Mouse (Mus musculus) heart, embryonic 14.5 days (tissue): ENCODE measurements around the gene Sgpp1. TPM values are rescaled to one million over a fixed set of nuclear protein-coding genes. Genes with fewer than 3 reads are reported as not detected.

Experiments
- ATAC-seq: fragments of 200-750 bp; cut with Nextera tagmentation; 2 replicates; pipeline ENCODE4 v1.8.0; 2017; ENCODE audit warnings: low read depth, moderate TSS enrichment; ENCODE audit not compliant: insufficient number of reproducible peaks, insufficient read depth, low FRiP score
- H3K27ac ChIP-seq, 2 experiments: fragments of 200-500 bp in 1 of 2; fragments of 300-500 bp in 1 of 2; sonication (generic) in 1 of 2; replicated peaks in 1 of 2; 2 replicates each; pipeline ENCODE4 v1.5.1; 2012 to 2014; ENCODE audit warnings: low read depth in 2 of 2, low read length in 2 of 2, control low read depth in 1 of 2, mild to moderate bottlenecking in 1 of 2, mixed read lengths in 1 of 2; ENCODE audit not compliant: control insufficient read depth in 1 of 2, insufficient read depth in 1 of 2
- H3K27me3 ChIP-seq: fragments of 300-500 bp; sonication (generic); 2 replicates; pipeline ENCODE4 v1.6.1; 2014; ENCODE audit warnings: mild to moderate bottlenecking, low read length, control low read depth; ENCODE audit not compliant: control insufficient read depth, insufficient read depth
- H3K36me3 ChIP-seq: fragments of 300-500 bp; sonication (generic); 2 replicates; pipeline ENCODE4 v1.6.1; 2014; ENCODE audit warnings: mild to moderate bottlenecking, control low read depth, low read length, mixed read lengths; ENCODE audit not compliant: control insufficient read depth, insufficient read depth
- H3K4me1 ChIP-seq, 2 experiments: fragments of 200-500 bp in 1 of 2; fragments of 300-500 bp in 1 of 2; sonication (generic) in 1 of 2; 2 replicates each; pipeline ENCODE4 v1.6.1; 2012 to 2014; ENCODE audit warnings: low read length in 2 of 2, control low read depth in 1 of 2, mixed read lengths in 1 of 2; ENCODE audit not compliant: control insufficient read depth in 2 of 2, insufficient read depth in 2 of 2
- H3K4me2 ChIP-seq: fragments of 300-500 bp; sonication (generic); 2 replicates; pipeline ENCODE4 v1.6.1; 2014; ENCODE audit warnings: mild to moderate bottlenecking, low read length
- H3K4me3 ChIP-seq, 2 experiments: fragments of 200-500 bp in 1 of 2; fragments of 300-500 bp in 1 of 2; sonication (generic) in 1 of 2; 2 replicates each; pipeline ENCODE4 v1.5.1; 2012 to 2014; ENCODE audit warnings: low read length in 2 of 2, mild to moderate bottlenecking in 2 of 2, control low read depth in 1 of 2, low read depth in 1 of 2, moderate library complexity in 1 of 2; ENCODE audit not compliant: control insufficient read depth in 1 of 2, insufficient read depth in 1 of 2
- H3K9ac ChIP-seq: fragments of 300-500 bp; sonication (generic); 2 replicates; pipeline ENCODE4 v1.6.1; 2014; ENCODE audit warnings: mild to moderate bottlenecking, low read length
- H3K9me3 ChIP-seq: fragments of 300-500 bp; sonication (generic); 2 replicates; pipeline ENCODE4 v1.6.1; 2016; ENCODE audit warnings: low read length, control low read depth; ENCODE audit not compliant: control insufficient read depth
- WGBS: fragments of 180-500 bp; shearing (Covaris S2); extraction: QIAGEN DNeasy Blood & Tissue Kit; methylation state at CpG from one replicate; pipeline ENCODE4 v1.1.7; 2014; 5-methylcytosine and 5-hydroxymethylcytosine counted together
- polyA plus RNA-seq: library from polyadenylated mRNA; unstranded; fragments of >200 nt; fragmentation: Nextera tagmentation; extraction: Ambion mirVana; gene quantifications from 2 replicates; pipeline ENCODE4 v1.2.1, GENCODE M21; 2014

The Sgpp1 gene
- polyA plus RNA-seq, 1 experiment from 2014 or later, result 25.3 TPM

- Histone ChIP-seq H3K9me3 (no peaks in the 10 kb centered on the region), H3K4me1 (peaks cover 5 to 12% of the 10 kb centered on the region in 2 experiments; a peak in 3 of 4 replicates), H3K4me2 (no peak overlapping the region), H3K4me3 (no peak overlapping the region), H3K36me3 (no peaks in the 10 kb centered on the region), H3K27ac (no peak overlapping the region), H3K27me3 (no peaks in the 10 kb centered on the region), H3K9ac (no peak overlapping the region)
- no peak for ATAC-seq
- WGBS, result 93% methylated on average over 2 of the region's 2 CpGs
These were observed 5.7 kb upstream of the Sgpp1 start for GRCm38 (mm10) chr12:75741273-75741672.

- no peak overlapping the region for H3K4me3 ChIP-seq
These were observed 4.9 kb upstream of the Sgpp1 start for GRCm38 (mm10) chr12:75740451-75740850.

GRCm38 (mm10) chr12:75739611-75740010 lies 4.1 kb upstream of the Sgpp1 start:
- no peaks in the 10 kb centered on the region for H3K27me3 ChIP-seq
- ATAC-seq, result no peak
- no peak overlapping the region for H3K4me3 ChIP-seq
- no peaks in the 10 kb centered on the region for H3K36me3 ChIP-seq
- no peak overlapping the region for H3K9ac ChIP-seq
- WGBS, result 43% methylated on average over 2 of the region's 2 CpGs
- peaks cover 2 to 7% of the 10 kb centered on the region in 2 experiments; a peak in 2 of 4 replicates for H3K4me1 ChIP-seq
- H3K4me2 ChIP-seq, result no peak overlapping the region
- no peaks in the 10 kb centered on the region for H3K9me3 ChIP-seq
- H3K27ac ChIP-seq, result 0 out of 4 replicates have a peak overlapping the region, but pooled peaks of 1 of the 2 experiments have one; percentile 24

More at GRCm38 (mm10) chr12:75740451-75740850, 4.9 kb upstream of the Sgpp1 start:
- H3K4me1 ChIP-seq, result peaks cover 2 to 8% of the 10 kb centered on the region in 2 experiments; a peak in 2 of 4 replicates
- no peaks in the 10 kb centered on the region for H3K27me3 ChIP-seq
- no peaks in the 10 kb centered on the region for H3K9me3 ChIP-seq
- WGBS, result 77% methylated on average over 1 of the region's 1 CpGs
- H3K4me2 ChIP-seq, result no peak overlapping the region
- ATAC-seq, result no peak
- no peaks in the 10 kb centered on the region for H3K36me3 ChIP-seq
- no peak overlapping the region for H3K27ac ChIP-seq
- H3K9ac ChIP-seq, result no peak overlapping the region

GRCm38 (mm10) chr12:75736296-75736695 lies 767 bp upstream of the Sgpp1 start:
- ATAC-seq, result no peak
- H3K36me3 ChIP-seq, result no peaks in the 10 kb centered on the region
- H3K27me3 ChIP-seq, result no peaks in the 10 kb centered on the region
- no peak overlapping the region for H3K4me3 ChIP-seq
- WGBS, result 76% methylated on average over 4 of the region's 4 CpGs
- peak overlapping the region; percentile 96; the same call in 1 of the 2 replicates for H3K4me2 ChIP-seq
- H3K4me1 ChIP-seq, result peaks cover 2 to 15% of the 10 kb centered on the region in 2 experiments; a peak in 2 of 4 replicates
- no peak overlapping the region for H3K27ac ChIP-seq
- H3K9me3 ChIP-seq, result no peaks in the 10 kb centered on the region
- H3K9ac ChIP-seq, result no peak overlapping the region

- H3K4me1 ChIP-seq, result peaks cover 3 to 15% of the 10 kb centered on the region in 2 experiments; a peak in 3 of 4 replicates
- peak overlapping the region; percentile 96 for H3K9ac ChIP-seq
- no peaks in the 10 kb centered on the region for H3K36me3 ChIP-seq
- no peaks in the 10 kb centered on the region for H3K9me3 ChIP-seq
- peak overlapping the region in 1 of 2 experiments; percentile 87; a peak in 2 of 4 replicates for H3K27ac ChIP-seq
- ATAC-seq, result peak; percentile 13; the same call in 1 of the 2 replicates
- peak overlapping the region; percentile 65 to 89 for H3K4me3 ChIP-seq
- WGBS, result under 1% methylated on average over 16 of the region's 17 CpGs
- peak overlapping the region; percentile 96 for H3K4me2 ChIP-seq
- H3K27me3 ChIP-seq, result no peaks in the 10 kb centered on the region
These were observed 661 bp downstream of the Sgpp1 start for GRCm38 (mm10) chr12:75734891-75735245.

- H3K27ac ChIP-seq, result no peak overlapping the region
- peak overlapping the region; percentile 96 for H3K9ac ChIP-seq
- WGBS, result 16% methylated on average over 10 of the region's 10 CpGs
- H3K36me3 ChIP-seq, result no peaks in the 10 kb centered on the region
- no peaks in the 10 kb centered on the region for H3K9me3 ChIP-seq
- H3K4me1 ChIP-seq, result peaks cover 3 to 15% of the 10 kb centered on the region in 2 experiments; a peak in 3 of 4 replicates
- ATAC-seq, result no peak
- H3K27me3 ChIP-seq, result no peaks in the 10 kb centered on the region
- H3K4me3 ChIP-seq, result peak overlapping the region; percentile 65 to 89; a peak in 3 of 4 replicates
- peak overlapping the region; percentile 96 for H3K4me2 ChIP-seq
These were observed 1.4 kb downstream of the Sgpp1 start for GRCm38 (mm10) chr12:75734167-75734566.

GRCm38 (mm10) chr12:75733331-75734070 lies 2.0 kb downstream of the Sgpp1 start:
- Histone ChIP-seq H3K4me3 (peak overlapping the region; percentile 28 to 89), H3K4me2 (peak overlapping the region; percentile 96), H3K27ac (peak overlapping the region in 1 of 2 experiments; percentile 27; a peak in 1 of 4 replicates), H3K9me3 (no peaks in the 10 kb centered on the region), H3K36me3 (peaks cover 5% of the 10 kb centered on the region; the same call in 1 of the 2 replicates), H3K9ac (peak overlapping the region; percentile 96), H3K4me1 (peaks cover 3 to 15% of the 10 kb centered on the region in 2 experiments; a peak in 3 of 4 replicates), H3K27me3 (no peaks in the 10 kb centered on the region)
- 29% methylated on average over 7 of the region's 7 CpGs for WGBS
- no peak for ATAC-seq
